Mouse (Mus musculus): ENCODE results near the gene Baz1b. TPM values are rescaled to one million over a fixed set of nuclear protein-coding genes. Genes with fewer than 3 reads are reported as not detected.

Gene Baz1b
- polyA plus RNA-seq (2014; fragmentation: Nextera tagmentation; extraction: Ambion mirVana), result 35.8 and 68.8 TPM in 2 replicates

GRCm38 (mm10) chr5:135186621-135187348, at the start of gene Baz1b:
Baz1b (plus strand) TSS chr5:135187264.
- Histone ChIP-seq H3K27ac (ENCODE audit: low read depth, low read length) (peak within 1 kb of the TSS; percentile 95), H3K4me2 (replicated peaks; ENCODE audit: low read depth, low read length) (peak within 1 kb of the TSS; percentile 72), H3K4me3 (ENCODE audit: low read length) (peak within 1 kb of the TSS; percentile 93), H3K36me3 (ENCODE audit: control insufficient read depth, insufficient read depth, low read length) (peaks cover 28% of the 10 kb centered on the region), H3K9me3 (ENCODE audit: control insufficient read depth, low read length) (peaks cover 4% of the 10 kb centered on the region; the same call in 1 of the 2 replicates), H3K9ac (ENCODE audit: low read depth, low read length) (peak within 1 kb of the TSS; percentile 98), H3K27me3 (ENCODE audit: control insufficient read depth, insufficient read depth, low read length) (no peaks in the 10 kb centered on the region), H3K4me1 (ENCODE audit: control insufficient read depth, insufficient read depth, low read length) (peaks cover 18% of the 10 kb centered on the region)
- WGBS, result under 1% methylated on average over 57 of the region's 57 CpGs
- ATAC-seq (ENCODE audit: low FRiP score, low TSS enrichment), result peak; percentile 97

GRCm38 (mm10) chr5:135139881-135140280, 47.2 kb upstream of the Baz1b start:
- no peaks in the 10 kb centered on the region for H3K9me3 ChIP-seq (ENCODE audit: control insufficient read depth, low read length)
- H3K27me3 ChIP-seq (ENCODE audit: control insufficient read depth, insufficient read depth, low read length), result 0 out of 2 replicates have a peak, but pooled peaks cover 3% of the 10 kb centered on the region
- WGBS, result 73% methylated on average over 2 of the region's 2 CpGs
- no peak overlapping the region for H3K4me3 ChIP-seq (ENCODE audit: low read length)
- H3K4me2 ChIP-seq (replicated peaks; ENCODE audit: low read depth, low read length), result no peak overlapping the region
- no peaks in the 10 kb centered on the region for H3K36me3 ChIP-seq (ENCODE audit: control insufficient read depth, insufficient read depth, low read length)
- H3K9ac ChIP-seq (ENCODE audit: low read depth, low read length), result no peak overlapping the region
- no peaks in the 10 kb centered on the region for H3K4me1 ChIP-seq (ENCODE audit: control insufficient read depth, insufficient read depth, low read length)
- H3K27ac ChIP-seq (ENCODE audit: low read depth, low read length), result no peak overlapping the region
- ATAC-seq (ENCODE audit: low FRiP score, low TSS enrichment), result no peak

- no peak for ATAC-seq (ENCODE audit: low FRiP score, low TSS enrichment)
- no peaks in the 10 kb centered on the region for H3K27me3 ChIP-seq (ENCODE audit: control insufficient read depth, insufficient read depth, low read length)
- no peak overlapping the region for H3K9ac ChIP-seq (ENCODE audit: low read depth, low read length)
- no peak overlapping the region for H3K4me3 ChIP-seq (ENCODE audit: low read length)
- no peaks in the 10 kb centered on the region for H3K4me1 ChIP-seq (ENCODE audit: control insufficient read depth, insufficient read depth, low read length)
- WGBS, result 47% methylated on average over 4 of the region's 4 CpGs
- H3K36me3 ChIP-seq (ENCODE audit: control insufficient read depth, insufficient read depth, low read length), result no peaks in the 10 kb centered on the region
- no peak overlapping the region for H3K27ac ChIP-seq (ENCODE audit: low read depth, low read length)
- H3K4me2 ChIP-seq (replicated peaks; ENCODE audit: low read depth, low read length), result no peak overlapping the region
- no peaks in the 10 kb centered on the region for H3K9me3 ChIP-seq (ENCODE audit: control insufficient read depth, low read length)
Observed at GRCm38 (mm10) chr5:135144469-135144868, 42.6 kb upstream of the Baz1b start.

GRCm38 (mm10) chr5:135145532-135145931, 41.5 kb upstream of the Baz1b start:
- WGBS, result 78% methylated on average over 3 of the region's 3 CpGs
- no peak for ATAC-seq (ENCODE audit: low FRiP score, low TSS enrichment)
- Histone ChIP-seq H3K9me3 (ENCODE audit: control insufficient read depth, low read length) (no peaks in the 10 kb centered on the region), H3K9ac (ENCODE audit: low read depth, low read length) (no peak overlapping the region), H3K4me2 (replicated peaks; ENCODE audit: low read depth, low read length) (no peak overlapping the region), H3K4me1 (ENCODE audit: control insufficient read depth, insufficient read depth, low read length) (peaks cover 3% of the 10 kb centered on the region; the same call in 1 of the 2 replicates), H3K27ac (ENCODE audit: low read depth, low read length) (no peak overlapping the region), H3K36me3 (ENCODE audit: control insufficient read depth, insufficient read depth, low read length) (no peaks in the 10 kb centered on the region), H3K4me3 (ENCODE audit: low read length) (no peak overlapping the region), H3K27me3 (ENCODE audit: control insufficient read depth, insufficient read depth, low read length) (no peaks in the 10 kb centered on the region)

GRCm38 (mm10) chr5:135145955-135146354, 41.1 kb upstream of the Baz1b start:
- H3K4me2 ChIP-seq (replicated peaks; ENCODE audit: low read depth, low read length), result no peak overlapping the region
- H3K4me3 ChIP-seq (ENCODE audit: low read length), result no peak overlapping the region
- H3K9ac ChIP-seq (ENCODE audit: low read depth, low read length), result no peak overlapping the region
- H3K9me3 ChIP-seq (ENCODE audit: control insufficient read depth, low read length), result no peaks in the 10 kb centered on the region
- ATAC-seq (ENCODE audit: low FRiP score, low TSS enrichment), result no peak
- H3K4me1 ChIP-seq (ENCODE audit: control insufficient read depth, insufficient read depth, low read length), result peaks cover 3% of the 10 kb centered on the region; the same call in 1 of the 2 replicates
- H3K36me3 ChIP-seq (ENCODE audit: control insufficient read depth, insufficient read depth, low read length), result no peaks in the 10 kb centered on the region
- H3K27ac ChIP-seq (ENCODE audit: low read depth, low read length), result no peak overlapping the region
- no peaks in the 10 kb centered on the region for H3K27me3 ChIP-seq (ENCODE audit: control insufficient read depth, insufficient read depth, low read length)

- H3K4me3 ChIP-seq (ENCODE audit: low read length), result peak overlapping the region; percentile 69
- H3K4me2 ChIP-seq (replicated peaks; ENCODE audit: low read depth, low read length), result peak overlapping the region; percentile 67
- no peaks in the 10 kb centered on the region for H3K9me3 ChIP-seq (ENCODE audit: control insufficient read depth, low read length)
- under 1% methylated on average over 13 of the region's 13 CpGs for WGBS
- H3K36me3 ChIP-seq (ENCODE audit: control insufficient read depth, insufficient read depth, low read length), result peaks cover 10% of the 10 kb centered on the region
- H3K27ac ChIP-seq (ENCODE audit: low read depth, low read length), result peak overlapping the region; percentile 89
- no peaks in the 10 kb centered on the region for H3K27me3 ChIP-seq (ENCODE audit: control insufficient read depth, insufficient read depth, low read length)
- H3K4me1 ChIP-seq (ENCODE audit: control insufficient read depth, insufficient read depth, low read length), result peaks cover 3% of the 10 kb centered on the region; the same call in 1 of the 2 replicates
- no peak for ATAC-seq (ENCODE audit: low FRiP score, low TSS enrichment)
- H3K9ac ChIP-seq (ENCODE audit: low read depth, low read length), result peak overlapping the region; percentile 67
Observed at GRCm38 (mm10) chr5:135148715-135149052, 38.4 kb upstream of the Baz1b start.

- peaks cover 3% of the 10 kb centered on the region; the same call in 1 of the 2 replicates for H3K4me1 ChIP-seq (ENCODE audit: control insufficient read depth, insufficient read depth, low read length)
- peak within 1 kb of the TSS; percentile 70 for H3K9ac ChIP-seq (ENCODE audit: low read depth, low read length)
- WGBS, result under 1% methylated on average over 51 of the region's 63 CpGs
- ATAC-seq (ENCODE audit: low FRiP score, low TSS enrichment), result peak; percentile 98
- no peaks in the 10 kb centered on the region for H3K9me3 ChIP-seq (ENCODE audit: control insufficient read depth, low read length)
- H3K27me3 ChIP-seq (ENCODE audit: control insufficient read depth, insufficient read depth, low read length), result no peaks in the 10 kb centered on the region
- H3K36me3 ChIP-seq (ENCODE audit: control insufficient read depth, insufficient read depth, low read length), result peaks cover 15% of the 10 kb centered on the region
- H3K4me2 ChIP-seq (replicated peaks; ENCODE audit: low read depth, low read length), result peak within 1 kb of the TSS; percentile 67
- H3K4me3 ChIP-seq (ENCODE audit: low read length), result peak within 1 kb of the TSS; percentile 69
- peak within 1 kb of the TSS; percentile 89 for H3K27ac ChIP-seq (ENCODE audit: low read depth, low read length)
Observed at GRCm38 (mm10) chr5:135149053-135149819, 37.8 kb upstream of the Baz1b start, which contains the start of gene Tbl2. Tbl2 (plus strand) TSS chr5:135149657.

GRCm38 (mm10) chr5:135149820-135150178, 37.3 kb upstream of the Baz1b start:
- H3K27ac ChIP-seq (ENCODE audit: low read depth, low read length), result 0 out of 2 replicates have a peak overlapping the region, but pooled peaks have one; percentile 14
- H3K36me3 ChIP-seq (ENCODE audit: control insufficient read depth, insufficient read depth, low read length), result peaks cover 18% of the 10 kb centered on the region
- H3K4me1 ChIP-seq (ENCODE audit: control insufficient read depth, insufficient read depth, low read length), result peaks cover 3% of the 10 kb centered on the region; the same call in 1 of the 2 replicates
- peak overlapping the region; percentile 66 for H3K4me2 ChIP-seq (replicated peaks; ENCODE audit: low read depth, low read length)
- ATAC-seq (ENCODE audit: low FRiP score, low TSS enrichment), result no peak
- H3K9ac ChIP-seq (ENCODE audit: low read depth, low read length), result peak overlapping the region; percentile 70
- H3K27me3 ChIP-seq (ENCODE audit: control insufficient read depth, insufficient read depth, low read length), result no peaks in the 10 kb centered on the region
- no peaks in the 10 kb centered on the region for H3K9me3 ChIP-seq (ENCODE audit: control insufficient read depth, low read length)
- whole genome bisulfite sequencing, result under 1% methylated on average over 23 of the region's 23 CpGs
- H3K4me3 ChIP-seq (ENCODE audit: low read length), result peak overlapping the region; percentile 69

GRCm38 (mm10) chr5:135156496-135156895, 30.6 kb upstream of the Baz1b start:
- 98% methylated on average over 4 of the region's 4 CpGs for WGBS
- Histone ChIP-seq H3K4me1 (ENCODE audit: control insufficient read depth, insufficient read depth, low read length) (no peaks in the 10 kb centered on the region), H3K27me3 (ENCODE audit: control insufficient read depth, insufficient read depth, low read length) (no peaks in the 10 kb centered on the region), H3K36me3 (ENCODE audit: control insufficient read depth, insufficient read depth, low read length) (peaks cover 78% of the 10 kb centered on the region), H3K4me3 (ENCODE audit: low read length) (no peak overlapping the region), H3K4me2 (replicated peaks; ENCODE audit: low read depth, low read length) (no peak overlapping the region), H3K27ac (ENCODE audit: low read depth, low read length) (no peak overlapping the region), H3K9me3 (ENCODE audit: control insufficient read depth, low read length) (no peaks in the 10 kb centered on the region), H3K9ac (ENCODE audit: low read depth, low read length) (no peak overlapping the region)
- ATAC-seq (ENCODE audit: low FRiP score, low TSS enrichment), result no peak
